Mouse (Mus musculus) G1E (cell line): ENCODE results near the gene Dhx16. TPM values are rescaled to one million over a fixed set of nuclear protein-coding genes. Genes with fewer than 3 reads are reported as not detected.

ENCODE experiments used
- ATAC-seq: 2 replicates; pipeline ENCODE4 v1.8.0; 2016; ENCODE audit warnings: mild to moderate bottlenecking; ENCODE audit not compliant: insufficient number of reproducible peaks, poor library complexity, low FRiP score, severe bottlenecking; ENCODE audit errors: extremely low read depth
- DNase-seq: peaks from one replicate; pipeline ENCODE4 v3.0.0; 2012; ENCODE audit warnings: low spot score
- H3K27me3 ChIP-seq: 2 replicates; pipeline ENCODE4 v1.6.1; 2012; ENCODE audit warnings: mild to moderate bottlenecking, low read length, inconsistent platforms; ENCODE audit not compliant: insufficient read depth
- H3K36me3 ChIP-seq: replicated peaks from 2 replicates; pipeline ENCODE3; 2012; ENCODE audit warnings: mild to moderate bottlenecking, inconsistent platforms
- H3K4me1 ChIP-seq: 2 replicates; pipeline ENCODE4 v1.6.1; 2012; ENCODE audit warnings: low read depth, low read length, inconsistent platforms, mixed read lengths; ENCODE audit not compliant: insufficient read depth
- H3K4me3 ChIP-seq: 2 replicates; pipeline ENCODE4 v1.5.1; 2012; ENCODE audit warnings: low read depth, mild to moderate bottlenecking, inconsistent platforms, low read length, moderate library complexity, mixed read lengths
- H3K9me3 ChIP-seq: replicated peaks from 2 replicates; pipeline ENCODE4 v1.6.1; 2012; ENCODE audit warnings: inconsistent platforms
- CTCF ChIP-seq: IDR thresholded peaks from 2 replicates; pipeline ENCODE4 v1.5.1; 2012; ENCODE audit warnings: low read depth, low read length, inconsistent platforms, mixed read lengths
- GATA1 ChIP-seq: IDR thresholded peaks from 2 replicates; pipeline ENCODE4 v1.6.1; 2012; ENCODE audit warnings: borderline replicate concordance, low read length, inconsistent platforms, mixed read lengths
- GATA2 ChIP-seq: IDR thresholded peaks from 2 replicates; pipeline ENCODE4 v1.6.1; 2012; ENCODE audit warnings: low read depth, low read length, inconsistent platforms, borderline replicate concordance
- POLR2AphosphoS5 ChIP-seq: IDR thresholded peaks from 2 replicates; pipeline ENCODE4 v1.6.1; 2012; ENCODE audit warnings: low read depth, low read length, inconsistent platforms; ENCODE audit not compliant: insufficient replicate concordance
- TAL1 ChIP-seq: conservative IDR thresholded peaks from 2 replicates; pipeline ENCODE4 v1.6.1; 2012; ENCODE audit warnings: low read depth, low read length, inconsistent platforms, mixed read lengths
- polyA plus RNA-seq: library from polyadenylated mRNA; stranded (reverse); fragments of >175 nt; gene quantifications from 2 replicates; pipeline ENCODE4 v1.2.3, GENCODE M21; 2012
- total RNA-seq, 2 experiments: library from RNA; stranded (forward) in 1 of 2; stranded (reverse) in 1 of 2; fragments of 200-1000 nt in 1 of 2; fragments of >200 nt in 1 of 2; fragmentation: Nextera tagmentation in 1 of 2; gene quantifications; 2 replicates each; pipeline ENCODE4 v1.2.3; 2014 to 2017

Gene Dhx16
- total and polyA plus RNA-seq, 3 experiments = 56.3 to 81.1 (median 73.6) TPM

DNA sequence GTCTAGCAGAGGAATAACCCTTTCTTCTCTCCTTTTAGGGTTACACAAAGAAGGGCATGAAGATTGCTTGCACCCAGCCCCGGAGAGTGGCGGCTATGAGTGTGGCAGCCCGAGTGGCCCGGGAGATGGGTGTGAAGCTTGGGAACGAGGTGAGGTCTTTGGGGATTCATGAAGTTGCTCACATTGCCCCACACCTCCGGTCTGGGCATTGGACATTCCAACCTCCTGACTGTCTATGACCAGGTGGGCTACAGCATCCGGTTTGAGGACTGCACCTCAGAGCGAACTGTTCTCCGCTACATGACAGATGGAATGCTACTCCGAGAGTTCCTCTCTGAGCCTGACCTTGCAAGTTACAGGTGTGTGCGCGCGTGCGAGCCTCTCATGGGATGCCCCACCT lies 4.2 kb downstream of the Dhx16 start:
- no peak for DNase-seq
- ATAC-seq = no peak
- H3K4me3 ChIP-seq = no peak overlapping the region
- H3K27me3 ChIP-seq = no peaks in the 10 kb centered on the region
- H3K9me3 ChIP-seq = no peaks in the 10 kb centered on the region
- TF ChIP-seq GATA1 = no peak
- TF ChIP-seq CTCF = no peak
- peaks cover 80% of the 10 kb centered on the region for H3K36me3 ChIP-seq
- peaks cover 22% of the 10 kb centered on the region for H3K4me1 ChIP-seq

DNA sequence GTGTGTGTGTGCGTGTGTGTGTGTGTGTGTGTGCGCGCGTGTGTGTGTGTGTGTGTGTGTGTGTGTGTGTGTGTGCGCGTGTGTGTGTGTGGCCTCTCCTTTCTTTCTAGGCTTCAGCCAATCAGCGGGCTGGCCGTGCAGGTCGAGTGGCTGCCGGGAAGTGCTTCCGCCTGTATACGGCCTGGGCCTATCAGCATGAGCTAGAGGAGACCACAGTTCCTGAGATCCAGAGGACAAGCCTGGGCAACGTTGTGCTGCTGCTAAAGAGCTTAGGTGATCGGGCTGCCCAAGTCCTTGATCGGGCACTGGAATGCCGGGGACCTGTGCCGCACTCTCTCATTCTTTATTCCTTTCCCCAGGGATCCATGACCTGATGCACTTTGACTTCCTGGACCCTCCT lies 8.1 kb downstream of the Dhx16 start:
- H3K27me3 ChIP-seq = no peaks in the 10 kb centered on the region
- peaks cover 99% of the 10 kb centered on the region for H3K36me3 ChIP-seq
- TF ChIP-seq GATA1 (no peak), CTCF (no peak), GATA2 (no peak), TAL1 (no peak), POLR2AphosphoS5 (no peak)

DNA sequence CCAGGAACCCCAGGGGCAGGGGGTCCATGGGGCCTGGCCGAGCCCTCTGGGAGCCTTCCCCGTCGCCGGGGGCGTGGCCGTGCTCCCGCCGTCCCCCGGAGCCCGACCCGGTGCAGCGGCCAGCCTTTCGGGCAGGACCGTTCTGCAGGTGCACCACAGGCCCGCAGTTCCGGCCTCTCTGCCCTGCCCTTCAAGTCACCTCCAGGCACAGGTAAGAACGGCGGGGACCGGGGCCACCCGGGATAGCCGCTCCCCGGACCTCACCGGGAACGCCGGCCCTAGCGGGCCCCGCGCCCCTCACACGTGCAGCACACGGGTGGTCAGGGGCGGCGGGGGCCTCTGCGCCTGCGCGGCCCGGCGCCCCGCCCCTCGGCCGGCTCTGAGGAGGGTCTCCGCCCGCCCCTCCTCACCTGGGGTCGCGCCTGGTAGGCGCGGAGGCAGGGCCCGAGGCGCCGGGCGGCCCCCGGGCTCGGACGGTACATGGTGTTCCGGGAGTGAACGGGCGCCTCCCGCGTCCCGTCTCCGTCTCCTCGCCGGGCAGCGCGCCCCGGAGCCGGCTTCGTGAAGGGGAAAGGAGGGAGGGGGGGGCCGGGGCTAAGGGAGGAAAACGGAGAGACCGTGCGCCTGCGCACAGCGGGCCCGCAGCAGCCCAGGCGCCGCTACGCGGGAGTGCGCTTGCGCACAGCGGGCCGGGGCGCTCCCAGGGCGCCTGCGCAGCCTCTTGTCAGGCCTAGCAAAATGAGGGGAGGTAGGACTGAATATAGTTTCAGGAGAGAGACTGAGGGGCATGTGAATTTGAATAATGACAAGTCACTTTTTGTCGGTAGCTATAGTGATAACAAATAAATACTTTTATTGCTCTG lies 17.4 kb downstream of the Dhx16 start, which contains the start of gene 2310061I04Rik:
2310061I04Rik (minus strand) TSS at position 651 of the 863 bp plus-strand sequence.
- H3K27me3 ChIP-seq = no peaks in the 10 kb centered on the region
- peak within 1 kb of the TSS; percentile 83 for H3K4me3 ChIP-seq
- no peaks in the 10 kb centered on the region for H3K9me3 ChIP-seq
- ATAC-seq (peak; percentile 25; the same call in 1 of the 2 replicates), DNase-seq (peak; percentile 98)
- H3K4me1 ChIP-seq = peaks cover 58% of the 10 kb centered on the region
- TF ChIP-seq GATA2 (no peak), TAL1 (no peak)
- H3K36me3 ChIP-seq = peaks cover 67% of the 10 kb centered on the region

More for the DNA sequence above, 8.1 kb downstream of the Dhx16 start:
- Histone ChIP-seq H3K9me3 (no peaks in the 10 kb centered on the region), H3K4me3 (no peak overlapping the region), H3K4me1 (peaks cover 3% of the 10 kb centered on the region)
- DNase-seq (no peak), ATAC-seq (no peak)

DNA sequence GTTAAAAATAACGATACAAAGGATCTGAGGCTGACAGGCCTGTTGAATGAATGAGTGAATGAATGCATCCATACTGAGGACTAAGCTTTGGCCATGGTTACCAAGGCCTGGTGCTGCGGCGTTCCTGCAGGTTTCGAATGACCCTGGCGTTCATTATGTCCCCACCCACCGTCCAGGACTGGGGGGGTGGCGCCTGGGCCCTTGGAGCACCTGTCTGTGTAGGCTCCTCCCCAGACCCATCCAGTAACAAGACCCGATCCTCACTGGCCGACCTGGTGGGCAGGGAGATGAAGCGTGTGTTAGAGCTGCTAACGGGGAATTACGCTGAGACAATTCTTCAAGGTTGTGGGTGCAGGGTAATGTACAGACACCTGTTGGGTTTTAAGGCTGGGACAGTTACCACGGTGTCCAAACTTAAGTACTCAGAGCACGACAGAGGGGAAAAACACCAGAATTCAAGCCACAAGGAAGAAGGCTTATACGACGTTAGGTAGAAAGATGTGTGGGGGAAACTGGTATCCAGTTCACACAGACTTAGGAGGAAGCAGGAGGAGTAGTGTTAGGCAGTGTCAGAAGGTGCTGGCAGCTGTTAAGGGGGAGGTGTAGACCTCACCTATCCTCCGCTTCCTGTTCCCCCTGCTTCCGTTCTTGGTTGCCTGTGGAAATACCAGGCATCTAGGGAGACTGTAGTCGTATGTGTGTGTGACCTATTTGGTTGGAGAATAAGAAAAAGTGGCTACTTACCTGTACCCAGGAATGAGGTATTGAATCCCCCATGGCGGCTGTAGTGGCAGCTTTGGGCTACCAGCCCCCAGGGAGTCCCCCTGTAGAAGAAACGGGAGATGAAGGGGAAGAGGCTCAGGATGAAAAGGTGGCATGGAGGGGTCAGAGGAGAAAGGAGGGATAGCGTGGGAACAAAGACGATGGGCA lies 18.3 kb downstream of the Dhx16 start:
- peaks cover 58% of the 10 kb centered on the region for H3K4me1 ChIP-seq
- no peaks in the 10 kb centered on the region for H3K27me3 ChIP-seq
- H3K9me3 ChIP-seq = no peaks in the 10 kb centered on the region
- peak overlapping the region; percentile 83 for H3K4me3 ChIP-seq
- TF ChIP-seq CTCF (no peak), GATA1 (no peak), POLR2AphosphoS5 (no peak), GATA2 (no peak), TAL1 (no peak)
- ATAC-seq = 0 out of 2 replicates have a peak, but pooled peaks have one; percentile 47
- peak; percentile 53 for DNase-seq
- peaks cover 66% of the 10 kb centered on the region for H3K36me3 ChIP-seq

DNA sequence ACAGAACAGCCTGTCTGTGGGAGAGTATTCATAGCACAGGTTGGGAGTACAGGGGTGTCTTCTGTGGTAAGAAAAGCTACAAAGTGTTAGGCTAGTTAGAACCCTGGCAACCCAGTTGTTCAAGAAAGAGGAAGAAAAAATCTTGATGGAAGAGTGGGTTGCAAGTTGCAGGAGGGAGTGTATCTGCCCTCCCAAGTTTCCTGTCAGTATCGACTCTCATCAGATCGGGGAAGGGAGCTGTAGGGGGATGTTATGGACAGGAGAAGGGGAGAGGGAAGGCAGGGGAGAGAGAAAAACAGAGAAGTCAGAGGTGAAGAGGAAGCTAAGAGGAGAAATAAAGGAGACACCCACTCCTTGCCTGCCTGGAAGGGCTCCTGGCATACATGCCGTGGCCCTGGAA lies 21.0 kb downstream of the Dhx16 start:
- DNase-seq (no peak), ATAC-seq (no peak)
- H3K36me3 ChIP-seq = peaks cover 66% of the 10 kb centered on the region

More for the DNA sequence above, 21.0 kb downstream of the Dhx16 start:
- TF ChIP-seq GATA2 (no peak), GATA1 (no peak), TAL1 (no peak), CTCF (no peak), POLR2AphosphoS5 (no peak)
- H3K4me3 ChIP-seq = no peak overlapping the region
- no peaks in the 10 kb centered on the region for H3K9me3 ChIP-seq
- H3K4me1 ChIP-seq = peaks cover 53% of the 10 kb centered on the region
- H3K27me3 ChIP-seq = no peaks in the 10 kb centered on the region
